Mouse (Mus musculus) ES-Bruce4 (cell line): ENCODE results near the gene Tspyl2. TPM values are rescaled to one million over a fixed set of nuclear protein-coding genes. Genes with fewer than 3 reads are reported as not detected.
"Not testable (repeated sequence)": the region's sequence is repeated elsewhere in the genome, so short reads cannot be mapped to it uniquely, and the experiment has no call there.

ENCODE experiments used
- H3K27ac ChIP-seq: 2 replicates; pipeline ENCODE4 v1.5.1; 2012; ENCODE audit warnings: low read length, inconsistent platforms; ENCODE audit not compliant: insufficient read depth
- H3K27me3 ChIP-seq: 2 replicates; pipeline ENCODE4 v1.6.1; 2012; ENCODE audit warnings: mild to moderate bottlenecking, low read length, inconsistent platforms; ENCODE audit not compliant: control insufficient read depth, poor library complexity, insufficient read depth, severe bottlenecking
- H3K36me3 ChIP-seq: 2 replicates; pipeline ENCODE4 v1.6.1; 2012; ENCODE audit warnings: inconsistent platforms, mild to moderate bottlenecking, low read length, moderate library complexity; ENCODE audit not compliant: control insufficient read depth, poor library complexity, insufficient read depth, severe bottlenecking
- H3K4me1 ChIP-seq: one replicate; pipeline ENCODE4 v1.8.1; 2011; ENCODE audit warnings: low read length; ENCODE audit not compliant: control insufficient read depth, insufficient read depth
- H3K4me3 ChIP-seq: 2 replicates; pipeline ENCODE4 v1.5.1; 2011; ENCODE audit warnings: low read depth, mild to moderate bottlenecking, low read length
- H3K9ac ChIP-seq: 2 replicates; pipeline ENCODE4 v1.6.1; 2012; ENCODE audit warnings: low read depth, mild to moderate bottlenecking, inconsistent platforms; ENCODE audit not compliant: poor library complexity, severe bottlenecking
- H3K9me3 ChIP-seq: replicated peaks from 2 replicates; pipeline ENCODE4 v1.6.1; 2012; ENCODE audit warnings: mild to moderate bottlenecking, low read length, inconsistent platforms; ENCODE audit not compliant: control insufficient read depth, poor library complexity, insufficient read depth, severe bottlenecking
- CTCF ChIP-seq: IDR thresholded peaks from one replicate; pipeline ENCODE4 v1.8.1; 2011; ENCODE audit warnings: low read depth, low read length
- EP300 ChIP-seq: IDR thresholded peaks from 2 replicates; pipeline ENCODE4 v1.6.1; 2011; ENCODE audit warnings: low read depth, low read length; ENCODE audit not compliant: insufficient read depth
- POLR2A ChIP-seq: IDR thresholded peaks from one replicate; pipeline ENCODE4 v1.8.1; 2011; ENCODE audit warnings: low read length; ENCODE audit not compliant: insufficient read depth
- polyA plus RNA-seq: library from polyadenylated mRNA; stranded (reverse); fragments of >200 nt; gene quantifications from 2 replicates; pipeline ENCODE4 v1.2.4, GENCODE M21; 2011; ENCODE audit warnings: low read depth; ENCODE audit not compliant: missing spikeins, insufficient read depth, insufficient read length

Tspyl2 gene
- polyA plus RNA-seq, 1 experiment, result 19.5 TPM

GRCm38 (mm10) chrX:152346587-152346986 is 4.4 kb upstream of the Tspyl2 start:
- Histone ChIP-seq H3K9me3 (no peaks in the 10 kb centered on the region), H3K27ac (no peak overlapping the region), H3K27me3 (no peaks in the 10 kb centered on the region), H3K36me3 (no peaks in the 10 kb centered on the region), H3K4me3 (no peak overlapping the region), H3K9ac (no peak overlapping the region), H3K4me1 (no peaks in the 10 kb centered on the region)
- TF ChIP-seq EP300 (no peak), POLR2A (no peak), CTCF (no peak)

GRCm38 (mm10) chrX:152342903-152343302 is 678 bp upstream of the Tspyl2 start:
- no peak for TF ChIP-seq CTCF
- no peak for TF ChIP-seq EP300
- no peak for TF ChIP-seq POLR2A
- no peaks in the 10 kb centered on the region for H3K4me1 ChIP-seq
- peak overlapping the region; percentile 36 for H3K9ac ChIP-seq
- peak overlapping the region; percentile 78 for H3K4me3 ChIP-seq
- no peaks in the 10 kb centered on the region for H3K9me3 ChIP-seq
- H3K36me3 ChIP-seq, result peaks cover 10% of the 10 kb centered on the region
- no peaks in the 10 kb centered on the region for H3K27me3 ChIP-seq
- no peak overlapping the region for H3K27ac ChIP-seq

- TF ChIP-seq EP300 (no peak), POLR2A (no peak), CTCF (no peak)
- Histone ChIP-seq H3K27ac (no peak overlapping the region), H3K4me1 (no peaks in the 10 kb centered on the region), H3K9ac (peak overlapping the region; percentile 78), H3K4me3 (peak overlapping the region; percentile 78), H3K27me3 (no peaks in the 10 kb centered on the region), H3K36me3 (peaks cover 10% of the 10 kb centered on the region), H3K9me3 (no peaks in the 10 kb centered on the region)
These were observed 729 bp downstream of the Tspyl2 start for GRCm38 (mm10) chrX:152341496-152341895.

DNA sequence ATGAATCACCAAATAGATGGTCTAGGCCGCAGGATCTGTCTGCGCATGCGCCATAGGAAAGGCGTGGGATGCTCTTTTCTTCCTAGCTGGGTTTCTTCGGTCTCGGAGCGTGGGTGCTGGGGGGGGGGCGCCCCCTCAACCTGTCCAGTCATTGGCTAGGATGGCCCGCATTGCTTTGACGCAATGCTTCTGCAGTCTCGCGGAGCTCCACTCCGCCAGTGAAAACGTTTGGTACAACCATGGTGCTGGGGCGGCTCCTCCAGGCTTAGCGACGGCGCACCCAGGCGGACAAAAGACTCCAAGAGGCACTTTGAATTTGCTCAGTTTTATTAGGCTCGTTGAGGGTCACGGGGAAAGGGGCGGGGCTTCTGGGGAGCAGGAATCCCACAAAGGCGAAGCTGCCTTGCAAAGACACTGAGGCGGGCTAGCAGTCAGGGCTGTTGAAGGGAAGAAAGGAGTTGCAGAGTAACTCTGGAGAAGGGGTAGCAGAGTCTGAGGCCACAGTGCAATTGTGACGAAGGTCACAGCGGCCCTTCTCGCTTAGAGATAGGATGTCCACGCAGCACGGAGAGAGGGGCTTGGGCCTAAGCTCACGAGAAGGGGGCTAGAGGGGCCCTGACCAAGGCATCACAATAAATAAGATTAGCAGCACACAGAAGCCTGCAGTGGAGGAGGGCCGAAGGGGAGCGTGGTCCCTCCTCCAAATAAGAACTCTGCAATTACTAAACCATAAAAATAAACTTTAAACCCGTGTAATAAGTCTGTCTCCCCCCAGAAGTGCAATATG is 5.5 kb downstream of the Tspyl2 start:
- no peaks in the 10 kb centered on the region for H3K27me3 ChIP-seq
- no peaks in the 10 kb centered on the region for H3K4me1 ChIP-seq
- peak overlapping the region; percentile 55 for H3K27ac ChIP-seq
- peak overlapping the region; percentile 49 for H3K9ac ChIP-seq
- H3K4me3 ChIP-seq, result peak overlapping the region; percentile 74
- TF ChIP-seq POLR2A (peak; percentile 30), EP300 (no peak), CTCF (no peak)
- H3K9me3 ChIP-seq, result no peaks in the 10 kb centered on the region
- H3K36me3 ChIP-seq, result peaks cover 10% of the 10 kb centered on the region

GRCm38 (mm10) chrX:152336123-152336522 is 6.1 kb downstream of the Tspyl2 start:
- peak overlapping the region; percentile 49 for H3K9ac ChIP-seq
- not testable (repeated sequence) for H3K9me3 ChIP-seq, H3K27me3 ChIP-seq, H3K27ac ChIP-seq, H3K4me1 ChIP-seq
- H3K36me3 ChIP-seq, result peaks cover 10% of the 10 kb centered on the region
- H3K4me3 ChIP-seq, result peak overlapping the region; percentile 74

GRCm38 (mm10) chrX:152329400-152329799 is 12.8 kb downstream of the Tspyl2 start:
- H3K4me1 ChIP-seq, H3K9ac ChIP-seq, H3K27me3 ChIP-seq, H3K4me3 ChIP-seq, H3K9me3 ChIP-seq, H3K27ac ChIP-seq, H3K36me3 ChIP-seq: not testable (repeated sequence)
